Mouse (Mus musculus): ENCODE data around the gene Olfr147. TPM values are rescaled to one million over a fixed set of nuclear protein-coding genes. Genes with fewer than 3 reads are reported as not detected.

The Olfr147 gene
- polyA plus RNA-seq, 1 experiment from 2014 or later: not detected

- no peaks in the 10 kb centered on the region for H3K4me1 ChIP-seq (replicated peaks; ENCODE audit: insufficient read depth, low read length)
- H3K9me3 ChIP-seq (replicated peaks; ENCODE audit: low read length): no peaks in the 10 kb centered on the region
- no peak for TF ChIP-seq CTCF (IDR thresholded peaks at IDR 0.05; ENCODE audit: low read depth)
- H3K4me2 ChIP-seq (ENCODE audit: low read length): no peak within 1 kb of the TSS
- no peak for DNase-seq (ENCODE audit: low spot score)
- no peaks in the 10 kb centered on the region for H3K36me3 ChIP-seq (ENCODE audit: insufficient read depth, low read length)
- no peak within 1 kb of the TSS for H3K9ac ChIP-seq (ENCODE audit: low read depth, low read length)
- ATAC-seq (replicated peaks; ENCODE audit: low FRiP score, low read depth): no peak
- no peak within 1 kb of the TSS for H3K27ac ChIP-seq
- no peak within 1 kb of the TSS for H3K4me3 ChIP-seq (replicated peaks; ENCODE audit: low read depth, low read length)
- H3K27me3 ChIP-seq (ENCODE audit: insufficient read depth, low read length): no peaks in the 10 kb centered on the region
- 84% methylated on average over 1 of the region's 1 CpGs for WGBS
These were observed 27.7 kb downstream of the Olfr147 start, which contains the start of gene Olfr901 for GRCm38 (mm10) chr9:38429155-38429554. TSS of gene Olfr901 (plus strand) at chr9:38429455.

- Histone ChIP-seq H3K36me3 (ENCODE audit: insufficient read depth, low read length) (no peaks in the 10 kb centered on the region), H3K4me1 (replicated peaks; ENCODE audit: insufficient read depth, low read length) (no peaks in the 10 kb centered on the region), H3K27ac (no peak within 1 kb of the TSS), H3K4me2 (ENCODE audit: low read length) (no peak within 1 kb of the TSS), H3K9me3 (replicated peaks; ENCODE audit: low read length) (no peaks in the 10 kb centered on the region), H3K9ac (ENCODE audit: low read depth, low read length) (no peak within 1 kb of the TSS), H3K4me3 (replicated peaks; ENCODE audit: low read depth, low read length) (no peak within 1 kb of the TSS), H3K27me3 (ENCODE audit: insufficient read depth, low read length) (no peaks in the 10 kb centered on the region)
- no peak for TF ChIP-seq CTCF (IDR thresholded peaks at IDR 0.05; ENCODE audit: low read depth)
- ATAC-seq (replicated peaks; ENCODE audit: low FRiP score, low read depth) (no peak), DNase-seq (ENCODE audit: low spot score) (no peak)
- 79% methylated on average over 5 of the region's 5 CpGs for WGBS
These were observed 45.9 kb downstream of the Olfr147 start, which contains the start of gene Olfr902 for GRCm38 (mm10) chr9:38447352-38447751. TSS of gene Olfr902 (plus strand) at chr9:38447652.

Other genes starting within 250 kb of the Olfr147 start
- not detected in 2 replicates for gene Olfr891, start 220.9 kb upstream of the Olfr147 start, polyA plus RNA-seq (2015; fragmentation: Nextera tagmentation; extraction: Ambion mirVana)
- gene Olfr893, start 193.3 kb upstream of the Olfr147 start, polyA plus RNA-seq (2015; fragmentation: Nextera tagmentation; extraction: Ambion mirVana): not detected in 2 replicates
- gene Olfr894, start 183.6 kb upstream of the Olfr147 start, polyA plus RNA-seq (2015; fragmentation: Nextera tagmentation; extraction: Ambion mirVana): not detected in 2 replicates
- gene Olfr143, start 148.9 kb upstream of the Olfr147 start, polyA plus RNA-seq (2015; fragmentation: Nextera tagmentation; extraction: Ambion mirVana): not detected in 2 replicates
- not detected in 2 replicates for gene Olfr895, start 133.8 kb upstream of the Olfr147 start, polyA plus RNA-seq (2015; fragmentation: Nextera tagmentation; extraction: Ambion mirVana)
- not detected in 2 replicates for gene Olfr896-ps1, start 110.6 kb upstream of the Olfr147 start, polyA plus RNA-seq (2015; fragmentation: Nextera tagmentation; extraction: Ambion mirVana)
- not detected in 2 replicates for gene Olfr25, start 72.6 kb upstream of the Olfr147 start, polyA plus RNA-seq (2015; fragmentation: Nextera tagmentation; extraction: Ambion mirVana)
- gene Olfr898, start 53.3 kb upstream of the Olfr147 start, polyA plus RNA-seq (2015; fragmentation: Nextera tagmentation; extraction: Ambion mirVana): not detected in 2 replicates
- gene Olfr250, start 34.8 kb upstream of the Olfr147 start, polyA plus RNA-seq (2015; fragmentation: Nextera tagmentation; extraction: Ambion mirVana): not detected in 2 replicates
- not detected in 2 replicates for gene Olfr251, start 24.6 kb upstream of the Olfr147 start, polyA plus RNA-seq (2015; fragmentation: Nextera tagmentation; extraction: Ambion mirVana)
- not detected in 2 replicates for gene Olfr901, start 27.8 kb downstream of the Olfr147 start, polyA plus RNA-seq (2015; fragmentation: Nextera tagmentation; extraction: Ambion mirVana)
- not detected in 2 replicates for gene Olfr902, start 46.0 kb downstream of the Olfr147 start, polyA plus RNA-seq (2015; fragmentation: Nextera tagmentation; extraction: Ambion mirVana)
- not detected in 2 replicates for gene Olfr904, start 61.4 kb downstream of the Olfr147 start, polyA plus RNA-seq (2015; fragmentation: Nextera tagmentation; extraction: Ambion mirVana)
- gene Olfr905, start 69.4 kb downstream of the Olfr147 start, polyA plus RNA-seq (2015; fragmentation: Nextera tagmentation; extraction: Ambion mirVana): not detected in 2 replicates
- gene Olfr906, start 85.4 kb downstream of the Olfr147 start, polyA plus RNA-seq (2015; fragmentation: Nextera tagmentation; extraction: Ambion mirVana): not detected in 2 replicates
- gene Olfr907, start 94.1 kb downstream of the Olfr147 start, polyA plus RNA-seq (2015; fragmentation: Nextera tagmentation; extraction: Ambion mirVana): not detected in 2 replicates
- not detected in 2 replicates for gene Olfr911-ps1, start 119.9 kb downstream of the Olfr147 start, polyA plus RNA-seq (2015; fragmentation: Nextera tagmentation; extraction: Ambion mirVana)
- not detected in 2 replicates for gene Olfr910, start 136.2 kb downstream of the Olfr147 start, polyA plus RNA-seq (2015; fragmentation: Nextera tagmentation; extraction: Ambion mirVana)
- gene Olfr912, start 178.5 kb downstream of the Olfr147 start, polyA plus RNA-seq (2015; fragmentation: Nextera tagmentation; extraction: Ambion mirVana): not detected in 2 replicates
- not detected in 2 replicates for gene Olfr913, start 191.1 kb downstream of the Olfr147 start, polyA plus RNA-seq (2015; fragmentation: Nextera tagmentation; extraction: Ambion mirVana)
- gene Olfr914, start 203.4 kb downstream of the Olfr147 start, polyA plus RNA-seq (2015; fragmentation: Nextera tagmentation; extraction: Ambion mirVana): not detected in 2 replicates